Mouse (Mus musculus) ES-E14 (cell line): ENCODE measurements at regions not wholly inside any gene's neighbourhood (a gene's known extent, or its start where the extent isn't known, plus 50 kb on each side); places are given as distances from the start of the nearest gene placed in this dataset.

Source experiments
- CHD2 ChIP-seq: IDR thresholded peaks from 2 replicates; pipeline ENCODE4 v1.6.1; 2014; ENCODE audit warnings: mild to moderate bottlenecking, low read depth, low read length, inconsistent platforms
- MAFK ChIP-seq: IDR thresholded peaks from 2 replicates; pipeline ENCODE4 v1.6.1; 2014; ENCODE audit warnings: mild to moderate bottlenecking, low read depth, low read length, inconsistent platforms; ENCODE audit not compliant: insufficient read depth
- ZC3H11A ChIP-seq: IDR thresholded peaks from 2 replicates; pipeline ENCODE4 v1.6.1; 2012; ENCODE audit warnings: low read depth, mild to moderate bottlenecking, inconsistent platforms, low read length, borderline replicate concordance

DNA sequence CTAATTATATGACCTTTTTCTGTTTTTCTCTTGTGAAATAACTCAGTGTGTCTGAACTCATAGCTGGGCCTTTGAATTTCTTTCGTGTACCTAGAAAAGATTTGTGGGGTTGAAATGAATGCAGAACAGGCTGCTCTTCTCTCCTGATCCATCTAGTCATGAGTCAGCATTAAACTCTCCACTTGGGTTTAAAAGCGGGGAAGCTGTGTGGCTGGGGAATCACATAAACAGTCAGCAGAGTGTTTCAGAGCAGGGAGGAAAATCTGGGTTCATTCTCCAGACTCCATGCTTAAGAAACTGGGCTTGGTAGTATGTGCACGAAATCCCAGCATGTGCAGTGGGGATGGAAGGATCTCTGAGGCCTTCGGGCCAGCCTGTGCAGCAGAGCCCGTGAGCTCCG is 79.9 kb downstream of the Aldh8a1 start:
- TF ChIP-seq ZC3H11A (no peak), CHD2 (no peak), MAFK (peak; percentile 40; the same call in 1 of the 2 replicates)
